Mouse (Mus musculus) heart, embryonic 16.5 days (tissue): ENCODE data around the gene Chrne. TPM values are rescaled to one million over a fixed set of nuclear protein-coding genes. Genes with fewer than 3 reads are reported as not detected.

Experiments used
- ATAC-seq: fragments of 200-750 bp; cut with Nextera tagmentation; replicated peaks from 2 replicates; pipeline ENCODE4 v1.8.0; 2017; ENCODE audit warnings: moderate number of reproducible peaks; ENCODE audit not compliant: insufficient read depth, low FRiP score; ENCODE audit errors: extremely low read depth
- H3K27ac ChIP-seq: fragments of 300-500 bp; sonication (generic); 2 replicates; pipeline ENCODE4 v1.5.1; 2014; ENCODE audit warnings: mild to moderate bottlenecking, low read length, control low read depth, moderate library complexity
- H3K27me3 ChIP-seq: fragments of 300-500 bp; sonication (generic); 2 replicates; pipeline ENCODE4 v1.6.1; 2014; ENCODE audit warnings: low read length, mixed read lengths; ENCODE audit not compliant: control insufficient read depth, insufficient read depth
- H3K36me3 ChIP-seq: fragments of 300-500 bp; sonication (generic); 2 replicates; pipeline ENCODE4 v1.6.1; 2014; ENCODE audit not compliant: control insufficient read depth, insufficient read depth
- H3K4me1 ChIP-seq: fragments of 300-500 bp; sonication (generic); 2 replicates; pipeline ENCODE4 v1.6.1; 2014; ENCODE audit warnings: low read length, mixed read lengths; ENCODE audit not compliant: control insufficient read depth, insufficient read depth
- H3K4me2 ChIP-seq: fragments of 300-500 bp; sonication (generic); 2 replicates; pipeline ENCODE4 v1.6.1; 2014; ENCODE audit warnings: low read depth, mild to moderate bottlenecking, control low read depth, low read length
- H3K4me3 ChIP-seq: fragments of 300-500 bp; sonication (generic); 2 replicates; pipeline ENCODE4 v1.5.1; 2014; ENCODE audit warnings: mild to moderate bottlenecking, control low read depth, low read length
- H3K9ac ChIP-seq: fragments of 300-500 bp; sonication (generic); 2 replicates; pipeline ENCODE4 v1.6.1; 2014; ENCODE audit warnings: low read length, control low read depth
- H3K9me3 ChIP-seq: fragments of 300-500 bp; sonication (generic); replicated peaks from 2 replicates; pipeline ENCODE4 v1.6.1; 2016; ENCODE audit warnings: low read length; ENCODE audit not compliant: control insufficient read depth
- WGBS: fragments of 180-500 bp; shearing (Covaris S2); extraction: QIAGEN DNeasy Blood & Tissue Kit; methylation state at CpG from one replicate; pipeline ENCODE4 v1.1.7; 2014; 5-methylcytosine and 5-hydroxymethylcytosine counted together
- polyA plus RNA-seq: library from polyadenylated mRNA; unstranded; fragments of >200 nt; fragmentation: Nextera tagmentation; extraction: Ambion mirVana; gene quantifications from 2 replicates; pipeline ENCODE4 v1.2.1, GENCODE M21; 2015

Gene Chrne
- polyA plus RNA-seq, 1 experiment from 2014 or later: not detected

DNA sequence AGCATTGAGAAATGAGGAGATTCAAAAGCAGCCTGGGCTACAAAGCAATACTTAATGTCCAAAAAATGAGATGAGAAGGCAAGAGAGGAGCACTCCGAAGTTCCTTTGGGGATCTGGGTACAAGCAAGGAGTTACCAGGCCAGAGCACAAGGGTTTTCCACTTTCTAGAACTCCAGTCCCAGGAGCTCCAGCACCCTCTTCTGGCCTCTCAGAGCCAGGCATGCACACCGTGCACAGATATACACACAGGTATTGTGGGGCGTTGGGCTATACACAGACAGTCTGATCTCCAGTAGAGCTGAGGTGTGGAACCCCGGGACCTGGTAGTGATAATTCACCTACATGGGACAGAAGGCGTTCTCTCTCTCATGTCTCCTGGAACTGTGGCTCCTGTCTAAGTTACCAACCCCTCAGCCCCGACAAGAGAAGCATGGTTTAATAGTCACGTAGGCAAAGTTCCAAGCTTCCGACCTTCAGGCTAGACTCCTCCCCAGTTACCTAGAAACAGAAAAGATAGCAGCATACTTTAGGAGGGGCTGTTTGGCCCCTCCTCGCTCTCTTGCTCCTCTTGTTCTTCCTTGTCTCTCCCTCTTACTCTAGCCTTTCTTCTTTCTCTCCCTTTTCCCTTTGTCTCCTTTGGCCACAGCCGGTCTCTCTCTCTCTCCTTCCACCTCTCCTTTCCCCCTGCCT, 4.2 kb upstream of the Chrne start:
- H3K9me3 ChIP-seq: no peaks in the 10 kb centered on the region
- ATAC-seq: no peak
- no peak overlapping the region for H3K27ac ChIP-seq
- H3K9ac ChIP-seq: no peak overlapping the region
- H3K36me3 ChIP-seq: no peaks in the 10 kb centered on the region
- no peak overlapping the region for H3K4me2 ChIP-seq
- H3K4me3 ChIP-seq: no peak overlapping the region
- no peaks in the 10 kb centered on the region for H3K27me3 ChIP-seq
- 65% methylated on average over 10 of the region's 10 CpGs for WGBS
- H3K4me1 ChIP-seq: peaks cover 5% of the 10 kb centered on the region; the same call in 1 of the 2 replicates

DNA sequence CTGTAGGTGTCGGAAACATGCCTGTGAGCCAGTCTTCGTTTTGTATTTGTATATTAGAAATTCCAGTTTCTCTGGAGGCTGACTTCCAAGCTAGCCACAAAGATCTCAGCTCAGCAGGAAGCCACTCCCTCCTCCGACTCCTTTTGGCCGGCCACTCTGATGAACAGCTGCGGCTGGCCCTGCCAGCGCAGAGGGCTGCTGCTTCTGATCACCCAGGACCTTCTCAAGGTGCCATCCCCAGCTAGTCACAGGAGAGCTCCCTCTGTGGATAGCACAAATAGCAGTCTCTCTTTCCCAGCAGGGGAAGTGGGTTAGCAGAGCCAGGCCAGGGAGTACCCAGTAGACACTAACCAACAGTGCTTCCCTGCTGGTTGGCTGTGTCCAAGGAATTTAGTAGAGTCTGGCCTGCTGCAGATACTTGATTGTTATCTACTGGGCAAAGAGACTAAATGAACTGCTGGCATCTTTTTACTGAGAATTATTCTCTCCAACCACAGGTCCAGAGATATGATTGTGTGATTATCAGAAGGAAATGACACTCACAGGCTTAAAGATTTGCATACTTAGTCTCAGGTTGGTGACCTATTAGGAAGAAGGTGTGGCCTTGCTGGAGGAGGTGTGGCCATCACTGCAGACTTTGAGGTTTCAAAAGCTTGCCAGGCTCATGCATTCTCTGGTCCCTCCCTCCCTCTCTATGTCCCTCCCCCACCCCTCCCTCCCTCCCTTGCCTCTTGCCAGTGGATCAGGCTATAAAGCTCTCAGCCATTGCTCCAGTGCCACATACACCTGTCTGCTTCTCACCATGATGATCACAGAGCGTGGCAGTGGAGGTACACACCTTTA, 3.2 kb upstream of the Chrne start:
- H3K9me3 ChIP-seq: no peaks in the 10 kb centered on the region
- no peak overlapping the region for H3K4me2 ChIP-seq
- peaks cover 5% of the 10 kb centered on the region; the same call in 1 of the 2 replicates for H3K4me1 ChIP-seq
- no peak overlapping the region for H3K9ac ChIP-seq
- H3K27ac ChIP-seq: no peak overlapping the region
- H3K36me3 ChIP-seq: no peaks in the 10 kb centered on the region
- H3K4me3 ChIP-seq: no peak overlapping the region
- H3K27me3 ChIP-seq: no peaks in the 10 kb centered on the region
- ATAC-seq: no peak
- WGBS: 36% methylated on average over 7 of the region's 7 CpGs

DNA sequence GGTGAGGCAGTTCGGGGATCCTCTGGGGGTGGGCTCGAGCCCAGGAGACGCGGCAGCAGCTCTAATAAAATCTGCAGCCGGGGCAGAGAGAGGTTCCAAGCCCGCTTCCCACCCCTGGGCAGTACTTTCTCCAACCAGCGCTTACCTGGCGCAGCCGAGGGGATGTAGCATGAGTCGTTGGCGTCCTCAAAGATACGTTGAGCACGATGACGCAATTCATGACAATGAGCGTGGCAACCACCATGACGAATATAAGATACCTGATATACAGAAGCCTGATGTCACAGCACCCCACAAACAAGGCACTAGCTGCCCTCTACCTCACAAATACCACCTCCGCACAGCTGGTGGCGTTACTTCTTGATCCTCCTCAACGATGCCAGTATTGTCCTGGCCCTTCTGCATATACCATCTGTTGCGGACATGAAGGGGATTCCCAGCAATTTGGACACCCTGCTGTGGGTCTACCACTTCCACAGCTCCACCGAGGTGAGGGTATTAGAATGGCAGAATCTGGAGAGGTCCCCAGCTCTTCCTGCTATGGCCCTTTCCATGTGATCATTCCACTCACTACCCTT, 3.4 kb downstream of the Chrne start, which contains the start of gene 4930544D05Rik:
TSS of gene 4930544D05Rik (plus strand) at position 333 of the 578 bp plus-strand sequence.
- H3K9me3 ChIP-seq: no peaks in the 10 kb centered on the region
- 0 out of 2 replicates have a peak, but pooled peaks have one; percentile 2 for ATAC-seq
- whole genome bisulfite sequencing: 9% methylated on average over 21 of the region's 21 CpGs

GRCm38 (mm10) chr11:70615074-70615473, 3.9 kb downstream of the Chrne start:
- Histone ChIP-seq H3K9me3 (no peaks in the 10 kb centered on the region), H3K27me3 (peaks cover 5% of the 10 kb centered on the region; the same call in 1 of the 2 replicates), H3K4me2 (peak overlapping the region; percentile 84), H3K4me1 (peaks cover 10% of the 10 kb centered on the region), H3K36me3 (peaks cover 23% of the 10 kb centered on the region), H3K27ac (peak overlapping the region; percentile 63), H3K9ac (peak overlapping the region; percentile 65), H3K4me3 (peak overlapping the region; percentile 49)
- 2% methylated on average over 17 of the region's 17 CpGs for WGBS
- peak; percentile 74 for ATAC-seq

More for the DNA sequence above, 3.4 kb downstream of the Chrne start, which contains the start of gene 4930544D05Rik:
- peak within 1 kb of the TSS; percentile 63 for H3K27ac ChIP-seq
- peaks cover 10% of the 10 kb centered on the region for H3K4me1 ChIP-seq
- H3K4me3 ChIP-seq: peak within 1 kb of the TSS; percentile 49
- H3K27me3 ChIP-seq: peaks cover 5% of the 10 kb centered on the region; the same call in 1 of the 2 replicates
- peaks cover 20% of the 10 kb centered on the region for H3K36me3 ChIP-seq
- H3K4me2 ChIP-seq: peak within 1 kb of the TSS; percentile 84
- H3K9ac ChIP-seq: peak within 1 kb of the TSS; percentile 65

GRCm38 (mm10) chr11:70612505-70612904, 6.5 kb downstream of the Chrne start:
- Histone ChIP-seq H3K9ac (no peak overlapping the region), H3K36me3 (peaks cover 46% of the 10 kb centered on the region), H3K4me3 (no peak overlapping the region), H3K27ac (no peak overlapping the region), H3K4me1 (peaks cover 10% of the 10 kb centered on the region), H3K9me3 (no peaks in the 10 kb centered on the region), H3K4me2 (no peak overlapping the region), H3K27me3 (peaks cover 5% of the 10 kb centered on the region; the same call in 1 of the 2 replicates)
- ATAC-seq: no peak
- WGBS: 73% methylated on average over 7 of the region's 7 CpGs

DNA sequence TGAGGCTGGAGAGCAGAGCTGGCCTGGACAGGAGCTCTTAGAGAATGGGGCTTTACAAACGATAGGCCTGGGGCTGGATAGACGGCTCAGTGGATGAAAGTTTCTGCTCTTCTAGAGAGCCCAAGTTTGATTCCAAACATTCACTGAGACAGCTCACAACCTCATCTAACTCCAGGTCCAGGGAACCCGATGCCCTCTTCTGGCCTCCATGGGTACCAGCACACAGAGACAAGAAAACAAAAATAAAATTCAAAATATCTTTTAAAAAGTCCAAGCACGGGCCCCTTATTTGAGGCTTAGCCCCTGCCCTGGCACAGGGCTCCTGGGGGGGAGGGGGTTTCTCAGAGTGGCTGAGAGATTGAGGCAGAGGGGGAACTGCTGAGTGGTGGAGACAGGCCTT, 8.3 kb downstream of the Chrne start:
- no peak overlapping the region for H3K4me3 ChIP-seq
- H3K36me3 ChIP-seq: peaks cover 57% of the 10 kb centered on the region
- ATAC-seq: no peak

GRCm38 (mm10) chr11:70608381-70609066, 10.5 kb downstream of the Chrne start:
- Histone ChIP-seq H3K27ac (no peak overlapping the region), H3K4me3 (no peak overlapping the region), H3K36me3 (peaks cover 64% of the 10 kb centered on the region), H3K9me3 (no peaks in the 10 kb centered on the region), H3K4me2 (no peak overlapping the region), H3K27me3 (no peaks in the 10 kb centered on the region), H3K9ac (no peak overlapping the region), H3K4me1 (no peaks in the 10 kb centered on the region)
- no peak for ATAC-seq
- 88% methylated on average over 26 of the region's 26 CpGs for WGBS

More for the DNA sequence above, 8.3 kb downstream of the Chrne start:
- no peak overlapping the region for H3K27ac ChIP-seq
- no peaks in the 10 kb centered on the region for H3K9me3 ChIP-seq
- no peak overlapping the region for H3K9ac ChIP-seq
- peaks cover 10% of the 10 kb centered on the region for H3K4me1 ChIP-seq
- no peaks in the 10 kb centered on the region for H3K27me3 ChIP-seq
- H3K4me2 ChIP-seq: no peak overlapping the region
- WGBS: 85% methylated on average over 4 of the region's 4 CpGs

DNA sequence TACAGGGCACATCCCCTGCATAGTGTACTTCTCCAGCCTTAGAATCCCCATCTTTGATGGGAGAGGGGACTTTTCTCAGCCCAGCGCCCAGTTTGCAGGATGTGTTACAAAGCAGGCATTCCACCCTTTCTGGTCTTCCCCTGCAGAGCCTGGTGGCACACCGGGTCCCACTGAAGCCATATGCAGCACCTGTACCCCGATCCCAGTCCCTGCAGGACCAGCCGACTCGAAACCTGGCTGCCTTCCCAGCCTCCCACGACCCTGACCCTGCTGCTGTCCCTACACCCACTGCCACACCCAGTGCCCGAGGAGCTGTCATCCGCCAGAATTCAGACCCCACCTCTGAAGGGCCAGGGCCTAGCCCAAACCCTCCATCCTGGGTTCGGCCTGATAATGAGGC, 11.4 kb downstream of the Chrne start:
- Histone ChIP-seq H3K9ac (no peak overlapping the region), H3K9me3 (no peaks in the 10 kb centered on the region), H3K27me3 (no peaks in the 10 kb centered on the region), H3K27ac (no peak overlapping the region), H3K36me3 (peaks cover 62% of the 10 kb centered on the region), H3K4me2 (no peak overlapping the region), H3K4me3 (no peak overlapping the region), H3K4me1 (no peaks in the 10 kb centered on the region)
- WGBS: 80% methylated on average over 9 of the region's 9 CpGs
- ATAC-seq: no peak
